Mouse (Mus musculus) monocyte, adult 5-6 weeks (primary cell): ENCODE results near the gene Dse. TPM values are rescaled to one million over a fixed set of nuclear protein-coding genes. Genes with fewer than 3 reads are reported as not detected.

Source experiments
- ATAC-seq: fragments of 153-309, 156-312 bp; replicated peaks from 2 replicates; pipeline ENCODE4 v1.8.0; 2017; ENCODE audit warnings: mild to moderate bottlenecking; ENCODE audit not compliant: low TSS enrichment, insufficient number of reproducible peaks, severe bottlenecking, poor library complexity, low FRiP score
- total RNA-seq: library from RNA; stranded (forward); fragments of 200-1000, 200-491, 200-594 nt; gene quantifications from 3 replicates; pipeline ENCODE4 v1.2.3, GENCODE M21; 2017

The Dse gene
- total RNA-seq, 1 experiment from 2014 or later: 55.4 TPM

GRCm38 (mm10) chr10:34206783-34207502, 572 bp downstream of the Dse start:
- ATAC-seq: peak; percentile 54

GRCm38 (mm10) chr10:34206436-34206782, 1.1 kb downstream of the Dse start:
- ATAC-seq: peak; percentile 49; the same call in 1 of the 2 replicates

- no peak for ATAC-seq
Measured at GRCm38 (mm10) chr10:34205825-34206224, 1.7 kb downstream of the Dse start.

GRCm38 (mm10) chr10:34200689-34201088, 6.8 kb downstream of the Dse start:
- no peak for ATAC-seq

- ATAC-seq: no peak
Measured at GRCm38 (mm10) chr10:34198574-34198973, 8.9 kb downstream of the Dse start.

GRCm38 (mm10) chr10:34198061-34198460, 9.5 kb downstream of the Dse start:
- peak; percentile 66; the same call in 1 of the 2 replicates for ATAC-seq

- no peak for ATAC-seq
Measured at GRCm38 (mm10) chr10:34197269-34197668, 10.2 kb downstream of the Dse start.

- ATAC-seq: no peak
Measured at GRCm38 (mm10) chr10:34194957-34195356, 12.6 kb downstream of the Dse start.

- ATAC-seq: no peak
Measured at GRCm38 (mm10) chr10:34194503-34194902, 13.0 kb downstream of the Dse start.

GRCm38 (mm10) chr10:34186571-34187260, 20.8 kb downstream of the Dse start:
- ATAC-seq: no peak

GRCm38 (mm10) chr10:34185556-34185955, 22.0 kb downstream of the Dse start:
- 0 out of 2 replicates have a peak, but pooled peaks have one; percentile 40 for ATAC-seq

- ATAC-seq: no peak
Measured at GRCm38 (mm10) chr10:34184956-34185355, 22.6 kb downstream of the Dse start.

- no peak for ATAC-seq
Measured at GRCm38 (mm10) chr10:34183731-34184130, 23.8 kb downstream of the Dse start.

- no peak for ATAC-seq
Measured at GRCm38 (mm10) chr10:34175870-34176606, 31.5 kb downstream of the Dse start.

GRCm38 (mm10) chr10:34172663-34173282, 34.7 kb downstream of the Dse start:
- ATAC-seq: peak; percentile 44; the same call in 1 of the 2 replicates

- peak; percentile 79 for ATAC-seq
Measured at GRCm38 (mm10) chr10:34171660-34172059, 35.9 kb downstream of the Dse start.

GRCm38 (mm10) chr10:34171191-34171590, 36.3 kb downstream of the Dse start:
- ATAC-seq: peak; percentile 41; the same call in 1 of the 2 replicates

- ATAC-seq: no peak
Measured at GRCm38 (mm10) chr10:34166971-34167370, 40.5 kb downstream of the Dse start.
